Mouse (Mus musculus) heart, postnatal 10 days (tissue): ENCODE measurements around the gene Olfr715. TPM values are rescaled to one million over a fixed set of nuclear protein-coding genes. Genes with fewer than 3 reads are reported as not detected.
"Not testable (repeated sequence)": the region's sequence is repeated elsewhere in the genome, so short reads cannot be mapped to it uniquely, and the experiment has no call there.

ENCODE experiments used
- DNase-seq, 2 experiments: peaks; one replicate each; pipeline ENCODE4 v3.0.0; 2021
- intact Hi-C: fragments of 180-260 bp; cut with DNase I; formaldehyde crosslinking; loops from one replicate; pipeline ENCODE4 v1.15.1; 2025
- total RNA-seq, 2 experiments: library from RNA; stranded (reverse); gene quantifications; 2 replicates each; pipeline ENCODE4 v1.2.3; 2021

Olfr715 gene
- not detected for total RNA-seq

- intact Hi-C loops, DNase-seq: not testable (repeated sequence)
Measured at GRCm38 (mm10) chr7:107130983-107131382, at the start of gene Olfr715. Gene Olfr715 (minus strand): TSS chr7:107131083.

- intact Hi-C loops: no loop called here
- no peak for DNase-seq
Measured at GRCm38 (mm10) chr7:107180406-107180805, 49.5 kb upstream of the Olfr715 start.

DNA sequence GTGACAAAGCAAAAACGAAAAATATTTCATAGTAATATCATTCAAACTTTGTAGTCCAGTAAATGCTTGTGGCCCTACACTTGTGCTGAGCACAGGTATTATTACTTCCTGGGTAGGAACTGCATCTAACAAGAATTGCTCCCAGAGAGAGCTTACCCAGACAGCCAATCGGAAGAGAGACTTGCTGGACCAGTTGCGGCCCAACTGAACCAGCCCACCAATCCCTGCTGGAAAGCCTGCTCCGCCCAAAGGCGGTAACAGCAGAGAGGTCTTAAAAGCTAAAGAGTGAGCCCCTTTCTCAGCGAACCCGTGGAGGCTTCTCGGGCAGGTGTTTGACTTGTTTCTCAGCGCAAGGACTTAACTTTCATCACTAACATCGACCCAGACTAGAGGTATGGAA is 35.8 kb upstream of the Olfr715 start, which contains the start of gene Nlrp14:
TSS of gene Nlrp14 (plus strand) at position 301 of the 400 bp plus-strand sequence.
- no peak for DNase-seq
- intact Hi-C loops: no loop called here

DNA sequence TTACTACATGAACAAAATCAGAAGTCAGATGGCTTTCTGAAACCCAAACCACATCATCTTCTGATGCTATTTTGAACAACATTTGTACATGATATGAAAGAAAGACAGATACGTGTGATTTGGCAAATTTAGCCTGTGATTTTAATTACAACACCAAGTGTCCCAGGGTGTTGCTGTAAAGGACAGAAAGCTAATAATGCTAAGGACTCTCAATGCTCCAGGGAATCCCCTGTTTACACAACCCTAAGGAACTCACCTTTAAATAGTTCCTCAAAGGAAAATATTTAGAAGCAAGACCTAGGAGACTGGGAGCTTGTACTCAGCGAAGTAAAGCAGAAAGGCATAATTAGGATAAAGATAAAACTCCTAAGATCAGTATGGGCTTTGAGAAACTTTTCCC is 7.1 kb upstream of the Olfr715 start, which contains the start of gene Olfr716:
TSS of gene Olfr716 (plus strand) at position 301 of the 400 bp plus-strand sequence.
- DNase-seq, intact Hi-C loops: not testable (repeated sequence)

DNA sequence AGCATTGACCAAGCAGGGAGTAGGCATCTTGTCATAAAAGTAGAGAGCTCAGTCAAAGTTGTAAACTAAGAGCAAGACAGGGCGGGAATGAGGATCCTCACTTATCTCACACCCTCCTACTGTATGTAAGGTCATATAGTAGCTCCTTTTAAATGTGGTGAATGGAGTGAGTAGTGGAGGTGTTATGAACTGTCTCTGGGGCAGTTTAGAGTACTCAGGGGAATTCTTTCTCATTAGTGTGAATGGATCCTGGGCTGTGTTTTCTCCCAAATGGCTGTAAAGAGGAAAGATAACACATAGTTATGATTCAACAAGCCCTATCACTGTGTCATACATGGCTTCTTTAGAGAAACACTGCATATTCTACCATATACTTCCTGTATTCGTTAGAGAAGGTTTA is 20.6 kb downstream of the Olfr715 start, which contains the start of gene Olfr715b:
TSS of gene Olfr715b (minus strand) at position 101 of the 400 bp plus-strand sequence.
- DNase-seq, intact Hi-C loops: not testable (repeated sequence)

- no peak for DNase-seq
- intact Hi-C loops: no loop called here
Measured at GRCm38 (mm10) chr7:107092920-107093319, 38.0 kb downstream of the Olfr715 start, which contains the start of gene Olfr17. Gene Olfr17 (plus strand): TSS chr7:107093220.

Other genes with a start within 250 kb of the Olfr715 start
- not detected for gene Olfr706, start 242.9 kb downstream of the Olfr715 start, total RNA-seq
- not detected for gene Olfr707, start 229.8 kb downstream of the Olfr715 start, total RNA-seq
- not detected for gene Olfr1532-ps1, start 223.1 kb downstream of the Olfr715 start, total RNA-seq
- gene Olfr709-ps1, start 198.9 kb downstream of the Olfr715 start, total RNA-seq: not detected
- gene Olfr710, start 182.8 kb downstream of the Olfr715 start, total RNA-seq: not detected
- gene Olfr6, start 167.1 kb downstream of the Olfr715 start, total RNA-seq: not detected
- not detected for gene Olfr711, start 155.6 kb downstream of the Olfr715 start, total RNA-seq
- gene Olfr2, start 125.0 kb downstream of the Olfr715 start, total RNA-seq: not detected
- not detected for gene Olfr713, start 99.9 kb downstream of the Olfr715 start, total RNA-seq
- gene Olfr714, start 60.1 kb downstream of the Olfr715 start, total RNA-seq: not detected
- gene Olfr17, start 37.9 kb downstream of the Olfr715 start, total RNA-seq: not detected
- not detected for gene Olfr715b, start 20.7 kb downstream of the Olfr715 start, total RNA-seq
- not detected for gene Olfr716, start 7.2 kb upstream of the Olfr715 start, total RNA-seq
- gene Nlrp14, start 35.9 kb upstream of the Olfr715 start, total RNA-seq: not detected
- gene Rbmxl2, start 78.4 kb upstream of the Olfr715 start, total RNA-seq: under 1 TPM; 0.17 to 0.34 TPM
- under 1 TPM; 0.10 to 0.15 TPM for gene Syt9, start 239.6 kb upstream of the Olfr715 start, total RNA-seq